Mouse (Mus musculus) Patski (cell line): ENCODE data around the gene Gpam. TPM values are rescaled to one million over a fixed set of nuclear protein-coding genes. Genes with fewer than 3 reads are reported as not detected.

ENCODE experiments used
- ATAC-seq: fragments of 100-300 bp; one replicate; pipeline ENCODE4 v1.8.0; 2021
- CTCF ChIA-PET: fragments of 350-600 bp; sonication (Branson Sonifier 250); formaldehyde crosslinking; loops from one replicate; lab custom pipeline; 2022; ENCODE audit warnings: inconsistent platforms; lab: Charles Lee
- POLR2A ChIA-PET: fragments of 350-600 bp; sonication (Branson Sonifier 250); formaldehyde crosslinking; loops from one replicate; lab custom pipeline; 2022; ENCODE audit warnings: antibody characterized with exemption, inconsistent platforms; lab: Charles Lee
- DNase-seq: peaks from one replicate; pipeline ENCODE4 v3.0.0-alpha.2; 2011; ENCODE audit warnings: low read depth, low spot score
- H3K27me3 ChIP-seq: fragments of 371-371 bp; one replicate; pipeline ENCODE4 v1.5.1; 2021
- CTCF ChIP-seq: fragments of 100-300 bp; IDR thresholded peaks from one replicate; pipeline ENCODE4 v1.5.1; 2021
- in situ Hi-C: fragments of 300-500 bp; cut with MboI; formaldehyde crosslinking; loops from 3 replicates; pipeline ENCODE4 v1.11.1; 2018; ENCODE audit warnings: low pct_unique_long_range_greater_than_20kb, mixed read lengths
- polyA plus RNA-seq: library from polyadenylated mRNA; unstranded; gene quantifications from one replicate; pipeline ENCODE4 v1.2.3, GENCODE M21; 2021

Gpam gene
- polyA plus RNA-seq, 1 experiment from 2014 or later, result 13.3 TPM

DNA sequence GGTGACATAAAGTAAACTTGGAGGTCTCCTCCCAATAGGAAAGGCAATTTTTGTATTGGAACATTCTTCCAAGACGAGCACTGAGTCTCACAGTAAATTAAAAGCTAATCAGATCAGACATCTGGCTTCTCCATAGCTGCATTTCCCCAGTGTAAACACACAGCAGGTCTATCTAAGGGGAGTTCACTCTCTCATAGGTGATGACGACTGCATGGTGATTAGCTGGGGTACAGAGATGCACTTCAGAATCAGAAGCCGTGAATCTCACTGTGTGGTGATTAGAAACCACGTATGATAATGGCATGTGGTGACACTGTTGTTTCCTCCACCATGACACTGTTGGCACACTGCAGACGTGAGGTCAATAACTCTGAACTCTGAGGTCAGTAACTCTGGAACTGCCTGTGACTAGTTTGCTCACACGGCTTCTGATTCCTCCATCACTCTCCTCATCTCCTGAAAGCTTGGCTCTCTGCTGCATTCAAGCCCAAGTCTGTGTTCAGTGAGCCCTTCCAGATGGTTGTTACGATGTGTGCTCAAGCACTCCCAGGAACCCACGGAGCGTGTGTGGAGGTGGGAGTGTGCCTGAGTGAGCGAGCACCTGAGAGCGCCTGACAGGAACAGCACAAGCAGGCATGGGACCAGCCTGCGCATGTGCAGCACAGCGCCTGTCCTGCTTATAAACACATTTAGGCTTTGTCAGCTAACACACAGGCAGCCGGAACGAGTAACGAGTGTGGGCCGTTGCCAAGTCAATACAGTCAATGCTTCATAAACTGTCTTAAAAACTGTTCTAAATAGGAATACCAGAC, 35.2 kb downstream of the Gpam start:
- DNase-seq, result no peak
- no peak for TF ChIP-seq CTCF
- no peak for ATAC-seq
- CTCF ChIA-PET, result no interaction called here
- in situ Hi-C loops, result loop anchor here (10.0 kb wide), 1 partner anchor 223 kb away; the partner anchor contains the start of genes Vti1a and Zdhhc6
- H3K27me3 ChIP-seq, result no peaks in the 10 kb centered on the region
- POLR2A ChIA-PET, result no interaction called here

DNA sequence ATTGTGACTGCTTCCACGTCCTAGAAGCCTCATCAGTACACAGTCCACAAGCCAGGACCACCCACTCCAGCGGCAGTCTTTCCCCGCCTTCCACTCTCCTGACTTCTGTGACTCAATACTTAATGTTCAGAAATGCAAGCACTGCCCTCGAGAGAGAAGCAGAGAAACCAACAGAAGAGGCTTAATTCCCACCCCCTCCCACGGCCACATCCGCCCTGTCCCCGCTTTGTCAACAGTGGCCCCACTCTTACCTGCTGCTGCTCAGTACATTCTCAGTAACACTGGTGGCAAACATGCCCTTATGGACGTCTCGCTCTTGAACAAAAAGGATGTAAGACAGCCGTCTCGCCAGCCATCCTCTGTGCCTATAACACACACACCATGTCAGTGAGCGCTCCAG, 36.2 kb downstream of the Gpam start:
- H3K27me3 ChIP-seq, result no peaks in the 10 kb centered on the region
- POLR2A ChIA-PET, result no interaction called here
- ATAC-seq (no peak), DNase-seq (no peak)
- in situ Hi-C loops, result loop anchor here (10.0 kb wide), 1 partner anchor 224 kb away; the partner anchor contains the start of genes Vti1a and Zdhhc6
- no peak for TF ChIP-seq CTCF
- CTCF ChIA-PET, result no interaction called here

DNA sequence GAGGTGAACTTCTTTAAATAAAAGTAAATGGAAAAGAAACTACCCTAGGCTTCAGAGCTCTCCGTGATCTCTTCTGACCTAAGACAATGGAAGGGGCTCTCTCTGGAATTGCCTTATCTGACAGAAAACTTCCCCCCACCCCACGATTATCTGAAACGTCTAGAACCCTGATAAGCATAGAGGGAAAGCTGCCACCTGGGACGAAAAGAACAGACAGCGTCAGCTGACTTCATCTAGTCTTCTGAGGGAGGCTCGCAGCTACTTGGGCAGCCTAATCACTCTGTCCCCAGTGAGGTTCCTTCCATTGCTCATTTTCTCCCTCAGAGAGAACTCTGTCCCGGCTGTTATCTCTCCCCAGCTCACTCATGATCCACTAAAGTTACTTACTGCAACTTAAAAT, 36.9 kb downstream of the Gpam start:
- DNase-seq (no peak), ATAC-seq (no peak)
- POLR2A ChIA-PET, result interaction anchor here (0.6 kb wide), 1 partner anchor 1632 kb away, joined by 3 read pairs; no protein-coding TSS in a partner anchor
- no peaks in the 10 kb centered on the region for H3K27me3 ChIP-seq
- in situ Hi-C loops, result loop anchor here (10.0 kb wide), 1 partner anchor 225 kb away; the partner anchor contains the start of genes Vti1a and Zdhhc6
- CTCF ChIA-PET, result interaction anchor here (1.0 kb wide), 1 partner anchor 116 kb away, joined by 3 read pairs; no protein-coding TSS in a partner anchor
- no peak for TF ChIP-seq CTCF

DNA sequence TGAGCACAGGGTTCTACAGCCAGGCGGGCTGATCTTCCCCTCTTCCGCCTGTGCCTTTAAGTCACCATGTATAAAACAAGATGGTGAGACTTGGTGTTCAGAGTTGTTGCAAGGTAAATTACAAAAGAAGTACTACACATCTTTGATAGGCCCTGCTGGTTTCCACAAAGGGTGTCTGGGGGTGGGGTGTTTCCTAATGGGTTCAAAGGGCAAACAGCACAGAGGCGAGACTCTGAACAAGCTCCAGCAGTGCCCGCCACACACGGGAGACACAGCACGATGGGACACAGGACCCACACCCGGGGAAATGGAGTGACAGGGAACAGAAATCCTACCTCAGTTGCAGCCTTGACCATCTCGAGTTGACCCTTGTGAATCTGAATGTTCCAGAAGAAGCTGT, 39.3 kb downstream of the Gpam start:
- POLR2A ChIA-PET, result no interaction called here
- no peak for ATAC-seq
- CTCF ChIA-PET, result interaction anchor here (1.4 kb wide), 1 partner anchor 9 kb away, joined by 4 read pairs; no protein-coding TSS in a partner anchor

DNA sequence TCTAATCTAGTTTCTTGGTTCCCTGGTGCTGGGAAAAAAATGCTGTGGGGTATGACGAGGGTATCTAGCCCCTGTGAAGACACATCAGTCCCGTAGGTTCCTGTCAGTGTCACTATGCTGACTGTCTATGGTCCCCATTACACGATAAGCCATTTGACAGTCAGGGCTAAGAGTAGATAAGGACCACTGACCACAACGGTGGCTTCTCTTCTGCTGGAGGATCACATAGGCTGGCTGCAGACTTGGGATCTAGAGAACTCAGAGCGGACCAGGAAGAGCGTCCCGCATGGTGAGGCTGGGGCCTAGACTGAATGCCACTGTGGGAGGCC, 41.2 kb downstream of the Gpam start:
- POLR2A ChIA-PET, result no interaction called here
- TF ChIP-seq CTCF, result no peak
- in situ Hi-C loops, result no loop called here
- CTCF ChIA-PET, result no interaction called here
- H3K27me3 ChIP-seq, result no peaks in the 10 kb centered on the region
- ATAC-seq (no peak), DNase-seq (no peak)

More for the DNA sequence above, 39.3 kb downstream of the Gpam start:
- TF ChIP-seq CTCF, result no peak
- no peak for DNase-seq
- in situ Hi-C loops, result no loop called here
- H3K27me3 ChIP-seq, result no peaks in the 10 kb centered on the region

DNA sequence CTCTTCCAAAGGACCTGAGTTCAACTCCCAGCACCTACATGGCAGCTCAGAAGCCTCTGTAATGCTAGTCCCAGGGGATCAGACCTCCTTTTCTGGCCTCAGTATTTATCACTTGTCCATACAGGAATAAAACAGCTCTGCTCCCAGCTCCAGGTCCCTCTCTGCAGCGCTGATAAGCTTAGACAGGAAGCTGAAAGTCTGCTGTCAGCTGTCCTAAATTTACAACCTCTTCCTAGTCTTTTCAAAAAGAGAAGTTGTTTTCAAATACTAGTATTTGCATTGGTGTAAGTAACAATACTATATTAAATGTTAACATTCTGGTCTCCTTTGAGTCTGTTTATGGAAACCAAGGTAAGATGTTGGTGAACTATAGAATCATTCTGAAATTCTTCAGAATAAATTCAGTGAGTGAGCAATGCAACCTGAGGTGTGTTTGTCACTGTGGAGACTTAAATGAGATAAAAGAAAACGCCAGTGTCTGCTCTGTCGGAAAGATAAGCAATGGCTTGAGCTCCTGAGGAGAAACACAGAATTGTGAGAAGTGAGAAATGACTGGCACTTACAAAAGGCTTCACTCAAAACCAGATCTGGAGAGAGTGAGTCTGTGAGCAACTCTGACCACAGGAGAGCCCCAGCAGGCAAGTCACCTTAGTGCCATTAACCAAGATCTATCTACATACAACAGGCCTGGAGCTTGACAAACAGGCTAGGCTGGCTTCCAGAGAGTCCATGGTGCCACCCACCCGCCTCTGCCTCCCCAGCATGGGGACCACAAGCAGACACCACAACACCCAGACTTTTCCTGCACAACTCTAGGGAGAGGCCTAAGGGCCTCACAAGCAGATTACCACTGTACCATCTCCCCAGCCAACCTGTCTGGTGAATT, 41.8 kb downstream of the Gpam start:
- DNase-seq (no peak), ATAC-seq (no peak)
- CTCF ChIA-PET, result no interaction called here
- H3K27me3 ChIP-seq, result no peaks in the 10 kb centered on the region
- in situ Hi-C loops, result no loop called here
- TF ChIP-seq CTCF, result no peak
- POLR2A ChIA-PET, result no interaction called here

DNA sequence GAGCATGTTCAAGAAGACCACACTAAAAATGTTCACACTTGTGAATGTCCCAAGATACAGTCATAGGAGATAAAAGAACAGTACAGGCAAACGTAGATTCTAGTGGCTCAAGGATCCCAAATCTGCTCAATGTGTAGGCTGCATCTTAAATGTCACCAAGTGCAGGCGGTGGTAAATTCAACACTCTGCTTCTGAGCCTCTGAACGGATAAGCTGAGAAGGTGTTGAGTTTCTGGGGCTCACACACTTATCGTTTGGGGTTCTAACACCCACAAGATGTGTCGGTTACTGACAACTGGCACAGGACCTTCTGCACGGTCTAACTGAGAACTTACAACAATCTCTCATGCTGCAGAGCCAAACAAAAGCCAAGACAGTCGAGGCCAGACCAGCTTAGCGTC, 50.2 kb downstream of the Gpam start:
- no peak for DNase-seq
- TF ChIP-seq CTCF, result no peak
- H3K27me3 ChIP-seq, result no peaks in the 10 kb centered on the region
- CTCF ChIA-PET, result interaction anchor here (1.3 to 2.4 kb wide), 3 partner anchors 17 to 130 kb away, joined by 3 to 10 read pairs (median 4); no protein-coding TSS in a partner anchor
- POLR2A ChIA-PET, result no interaction called here
- ATAC-seq, result no peak
- in situ Hi-C loops, result loop anchor here (10.0 kb wide), 1 partner anchor 228 kb away; no protein-coding TSS in a partner anchor

DNA sequence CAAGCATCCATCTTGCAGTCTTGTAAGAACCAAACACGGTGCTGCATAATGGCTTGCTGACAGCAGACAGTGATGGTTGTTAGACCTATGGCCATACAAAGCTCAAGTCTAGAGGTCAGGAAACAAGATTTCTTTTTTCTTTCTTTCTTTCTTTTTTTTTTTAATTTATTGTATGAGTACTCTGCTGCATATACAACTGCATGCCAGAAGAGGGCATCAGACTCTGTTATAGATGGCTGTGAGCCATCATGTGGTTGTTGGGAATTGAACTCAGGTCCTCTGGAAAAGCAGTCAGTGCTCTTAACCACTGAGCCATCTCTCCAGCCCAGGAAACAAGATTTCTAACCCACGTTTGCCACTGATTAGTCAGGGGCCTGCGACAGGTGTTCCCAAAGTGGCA, 54.0 kb downstream of the Gpam start:
- ATAC-seq (no peak), DNase-seq (no peak)
- CTCF ChIA-PET, result interaction anchor here (1.3 kb wide), 2 partner anchors 125 to 133 kb away, joined by 3 to 4 read pairs; no protein-coding TSS in a partner anchor
- in situ Hi-C loops, result loop anchor here (10.0 to 25.0 kb wide), 2 partner anchors 232 to 1311 kb away; no protein-coding TSS in a partner anchor
- TF ChIP-seq CTCF, result no peak
- POLR2A ChIA-PET, result no interaction called here
- H3K27me3 ChIP-seq, result no peaks in the 10 kb centered on the region

DNA sequence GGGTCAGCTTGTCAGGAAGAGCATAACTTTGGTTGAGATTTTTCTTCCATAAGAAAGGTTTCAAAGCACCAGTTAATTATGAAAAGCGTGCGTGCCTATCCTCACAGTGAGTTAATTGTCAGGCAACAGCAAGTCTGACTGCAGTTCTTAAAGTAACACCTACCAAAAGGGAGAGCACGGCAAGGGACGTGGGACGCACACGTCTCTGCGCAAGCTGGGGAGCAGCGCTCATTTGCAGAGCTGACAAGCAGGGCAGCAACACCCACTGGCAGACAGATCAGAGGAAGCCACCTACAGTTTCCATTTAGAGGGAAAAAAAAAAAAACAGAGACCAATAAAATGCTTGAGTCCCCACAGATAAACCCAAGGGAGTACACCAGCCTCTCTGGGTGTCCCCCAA, 58.0 kb downstream of the Gpam start:
- in situ Hi-C loops, result loop anchor here (10.0 to 25.0 kb wide), 3 partner anchors 1124 to 1424 kb away; partner anchors contain the start of genes Bbip1 and Shoc2
- POLR2A ChIA-PET, result no interaction called here
- ATAC-seq (no peak), DNase-seq (no peak)
- CTCF ChIA-PET, result no interaction called here
- TF ChIP-seq CTCF, result no peak
- H3K27me3 ChIP-seq, result no peaks in the 10 kb centered on the region

DNA sequence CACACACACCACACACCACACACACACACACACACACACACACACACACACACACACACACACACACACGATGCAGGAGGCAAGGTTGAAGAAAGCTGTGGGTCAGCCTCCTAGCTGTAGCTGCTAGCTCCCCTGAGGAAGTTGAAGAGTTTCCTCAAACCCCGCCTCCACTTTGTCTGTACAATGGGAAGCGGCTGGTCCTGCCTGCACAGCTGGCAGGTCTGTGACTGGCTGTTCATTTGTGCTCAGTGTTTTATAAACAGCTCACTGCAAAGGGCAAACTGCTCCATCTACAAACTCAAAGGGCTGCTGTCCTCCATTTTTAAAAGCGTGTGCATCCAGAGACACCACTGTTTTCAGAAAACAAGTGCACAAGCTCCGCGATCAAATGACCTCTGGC, 63.8 kb downstream of the Gpam start:
- in situ Hi-C loops, result loop anchor here (5.0 to 25.0 kb wide), 5 partner anchors 139 to 1418 kb away; partner anchors contain the start of genes Adra2a, Bbip1 and Shoc2
- ATAC-seq (no peak), DNase-seq (no peak)
- TF ChIP-seq CTCF, result no peak
- H3K27me3 ChIP-seq, result no peaks in the 10 kb centered on the region
- ChIA-PET CTCF (no interaction called here), POLR2A (interaction anchor here (0.6 kb wide), 1 partner anchor 251 kb away, joined by 10 read pairs; no protein-coding TSS in a partner anchor)
